Mouse (Mus musculus): ENCODE results near the gene Epb41l4b. TPM values are rescaled to one million over a fixed set of nuclear protein-coding genes. Genes with fewer than 3 reads are reported as not detected.

Gene Epb41l4b
- polyA plus RNA-seq, 1 experiment from 2014 or later = 2.9 TPM

DNA sequence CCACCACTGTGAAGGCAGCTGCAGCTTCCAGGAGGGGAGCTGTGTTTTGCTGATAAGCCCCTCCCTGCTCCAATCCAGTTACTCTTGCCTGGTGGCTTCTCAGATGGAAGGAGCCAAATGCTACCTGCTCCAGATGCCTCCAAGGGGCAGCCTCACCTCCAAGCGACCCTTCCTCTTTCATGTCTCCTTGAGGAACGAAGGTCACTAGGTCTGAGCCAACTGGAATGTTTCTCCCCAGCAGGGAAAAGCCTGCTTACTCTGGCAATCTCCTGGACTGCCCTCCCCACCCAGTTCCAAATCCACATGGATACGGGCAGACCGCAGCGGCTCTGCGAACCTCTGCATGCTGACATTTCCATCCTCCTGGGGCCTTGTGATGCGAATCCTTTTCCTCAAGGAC lies 69.4 kb downstream of the Epb41l4b start:
- ATAC-seq (ENCODE audit: insufficient number of reproducible peaks, low FRiP score, low TSS enrichment, low read depth) (no peak), DNase-seq (ENCODE audit: low spot score) (no peak)
- Histone ChIP-seq H3K9me3 (ENCODE audit: control insufficient read depth, low read length) (no peaks in the 10 kb centered on the region), H3K4me2 (ENCODE audit: low read depth, severe bottlenecking) (no peak overlapping the region), H3K36me3 (ENCODE audit: control insufficient read depth, insufficient read depth, low read length) (no peaks in the 10 kb centered on the region), H3K27ac (replicated peaks; ENCODE audit: low read depth, low read length) (no peak overlapping the region), H3K4me1 (ENCODE audit: control insufficient read depth, insufficient read depth, low read length) (0 out of 2 replicates have a peak, but pooled peaks cover 3% of the 10 kb centered on the region), H3K9ac (ENCODE audit: low read length) (no peak overlapping the region), H3K4me3 (ENCODE audit: low read depth, low read length) (no peak overlapping the region), H3K27me3 (ENCODE audit: control insufficient read depth, insufficient read depth, low read length) (no peaks in the 10 kb centered on the region)
- 68% methylated on average over 7 of the region's 7 CpGs for WGBS

DNA sequence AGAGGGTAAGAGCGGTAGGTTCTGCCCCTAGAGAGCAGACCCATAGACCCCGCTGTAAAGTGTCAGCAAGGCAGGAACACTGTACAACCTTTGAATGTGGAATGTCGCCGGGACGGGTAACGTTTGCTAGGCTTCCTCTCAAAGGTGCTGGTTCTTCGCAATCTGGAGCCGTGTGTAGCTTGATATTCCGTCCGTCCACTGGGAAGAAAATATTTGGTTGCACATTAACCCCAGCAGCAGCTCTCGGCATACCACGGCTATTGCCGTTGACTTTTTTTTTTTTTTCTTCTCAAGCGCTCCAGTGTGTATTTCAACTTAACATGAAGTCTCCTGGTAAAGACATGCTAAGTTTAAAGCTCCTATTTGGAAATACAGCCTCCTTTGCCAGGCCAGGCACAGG lies 70.1 kb downstream of the Epb41l4b start:
- 0 out of 2 replicates have a peak, but pooled peaks cover 3% of the 10 kb centered on the region for H3K4me1 ChIP-seq (ENCODE audit: control insufficient read depth, insufficient read depth, low read length)
- H3K27me3 ChIP-seq (ENCODE audit: control insufficient read depth, insufficient read depth, low read length) = no peaks in the 10 kb centered on the region
- no peaks in the 10 kb centered on the region for H3K9me3 ChIP-seq (ENCODE audit: control insufficient read depth, low read length)
- H3K4me3 ChIP-seq (ENCODE audit: low read depth, low read length) = no peak overlapping the region
- ATAC-seq (ENCODE audit: insufficient number of reproducible peaks, low FRiP score, low TSS enrichment, low read depth) (no peak), DNase-seq (ENCODE audit: low spot score) (no peak)
- no peak overlapping the region for H3K9ac ChIP-seq (ENCODE audit: low read length)
- 90% methylated on average over 14 of the region's 14 CpGs for WGBS
- no peak overlapping the region for H3K27ac ChIP-seq (replicated peaks; ENCODE audit: low read depth, low read length)
- no peak overlapping the region for H3K4me2 ChIP-seq (ENCODE audit: low read depth, severe bottlenecking)
- no peaks in the 10 kb centered on the region for H3K36me3 ChIP-seq (ENCODE audit: control insufficient read depth, insufficient read depth, low read length)

DNA sequence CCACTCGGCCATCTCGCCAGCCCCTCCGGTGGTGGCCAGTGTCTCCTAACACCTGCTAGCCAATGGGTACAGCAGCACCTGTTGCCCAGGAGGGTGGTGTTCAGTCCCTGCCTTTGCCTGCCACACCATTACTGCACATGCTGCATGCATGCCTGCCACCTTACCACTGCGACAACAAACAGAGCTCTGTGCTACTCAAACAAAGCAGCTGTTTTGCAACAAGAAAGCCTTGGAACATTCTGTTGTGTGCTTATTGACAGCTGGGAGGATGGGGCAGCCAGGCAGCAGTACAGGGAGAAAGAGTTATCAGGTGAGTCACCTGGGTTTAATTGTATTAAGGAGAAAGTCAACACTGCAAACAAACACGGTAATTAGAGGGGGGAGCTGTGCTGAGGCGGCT lies 72.6 kb downstream of the Epb41l4b start:
- Histone ChIP-seq H3K36me3 (ENCODE audit: control insufficient read depth, insufficient read depth, low read length) (no peaks in the 10 kb centered on the region), H3K4me2 (ENCODE audit: low read depth, severe bottlenecking) (no peak overlapping the region), H3K27me3 (ENCODE audit: control insufficient read depth, insufficient read depth, low read length) (no peaks in the 10 kb centered on the region), H3K4me3 (ENCODE audit: low read depth, low read length) (no peak overlapping the region), H3K4me1 (ENCODE audit: control insufficient read depth, insufficient read depth, low read length) (0 out of 2 replicates have a peak, but pooled peaks cover 3% of the 10 kb centered on the region), H3K9ac (ENCODE audit: low read length) (no peak overlapping the region), H3K27ac (replicated peaks; ENCODE audit: low read depth, low read length) (no peak overlapping the region), H3K9me3 (ENCODE audit: control insufficient read depth, low read length) (no peaks in the 10 kb centered on the region)
- WGBS = 69% methylated on average over 6 of the region's 6 CpGs
- no peak for ATAC-seq (ENCODE audit: insufficient number of reproducible peaks, low FRiP score, low TSS enrichment, low read depth)
- DNase-seq (ENCODE audit: low spot score) = no peak

- DNase-seq (ENCODE audit: low spot score) (no peak), ATAC-seq (ENCODE audit: insufficient number of reproducible peaks, low FRiP score, low TSS enrichment, low read depth) (no peak)
- no peak overlapping the region for H3K4me2 ChIP-seq (ENCODE audit: low read depth, severe bottlenecking)
- no peaks in the 10 kb centered on the region for H3K36me3 ChIP-seq (ENCODE audit: control insufficient read depth, insufficient read depth, low read length)
- no peaks in the 10 kb centered on the region for H3K27me3 ChIP-seq (ENCODE audit: control insufficient read depth, insufficient read depth, low read length)
- no peak overlapping the region for H3K27ac ChIP-seq (replicated peaks; ENCODE audit: low read depth, low read length)
- H3K9me3 ChIP-seq (ENCODE audit: control insufficient read depth, low read length) = no peaks in the 10 kb centered on the region
- H3K4me1 ChIP-seq (ENCODE audit: control insufficient read depth, insufficient read depth, low read length) = 0 out of 2 replicates have a peak, but pooled peaks cover 3% of the 10 kb centered on the region
- WGBS = 79% methylated on average over 7 of the region's 7 CpGs
- H3K9ac ChIP-seq (ENCODE audit: low read length) = no peak overlapping the region
- H3K4me3 ChIP-seq (ENCODE audit: low read depth, low read length) = no peak overlapping the region
Measured at GRCm38 (mm10) chr4:57068397-57068796, 74.8 kb downstream of the Epb41l4b start.

GRCm38 (mm10) chr4:57067801-57068200 lies 75.4 kb downstream of the Epb41l4b start:
- no peak for ATAC-seq (ENCODE audit: insufficient number of reproducible peaks, low FRiP score, low TSS enrichment, low read depth)
- Histone ChIP-seq H3K27me3 (ENCODE audit: control insufficient read depth, insufficient read depth, low read length) (no peaks in the 10 kb centered on the region), H3K4me2 (ENCODE audit: low read depth, severe bottlenecking) (no peak overlapping the region), H3K27ac (replicated peaks; ENCODE audit: low read depth, low read length) (no peak overlapping the region), H3K9me3 (ENCODE audit: control insufficient read depth, low read length) (no peaks in the 10 kb centered on the region), H3K36me3 (ENCODE audit: control insufficient read depth, insufficient read depth, low read length) (no peaks in the 10 kb centered on the region), H3K4me3 (ENCODE audit: low read depth, low read length) (no peak overlapping the region), H3K9ac (ENCODE audit: low read length) (no peak overlapping the region), H3K4me1 (ENCODE audit: control insufficient read depth, insufficient read depth, low read length) (0 out of 2 replicates have a peak, but pooled peaks cover 3% of the 10 kb centered on the region)
- WGBS = 68% methylated on average over 5 of the region's 5 CpGs
- DNase-seq (ENCODE audit: low spot score) = no peak

- WGBS = 85% methylated on average over 2 of the region's 2 CpGs
- 0 out of 2 replicates have a peak, but pooled peaks cover 3% of the 10 kb centered on the region for H3K4me1 ChIP-seq (ENCODE audit: control insufficient read depth, insufficient read depth, low read length)
- DNase-seq (ENCODE audit: low spot score) = no peak
Measured at GRCm38 (mm10) chr4:57066936-57067335, 76.3 kb downstream of the Epb41l4b start.

GRCm38 (mm10) chr4:57065273-57065672 lies 78.0 kb downstream of the Epb41l4b start:
- H3K36me3 ChIP-seq (ENCODE audit: control insufficient read depth, insufficient read depth, low read length) = no peaks in the 10 kb centered on the region
- no peak overlapping the region for H3K9ac ChIP-seq (ENCODE audit: low read length)
- ATAC-seq (ENCODE audit: insufficient number of reproducible peaks, low FRiP score, low TSS enrichment, low read depth) (peak; percentile 51; the same call in 1 of the 2 replicates), DNase-seq (ENCODE audit: low spot score) (peak; percentile 81)
- H3K27ac ChIP-seq (replicated peaks; ENCODE audit: low read depth, low read length) = no peak overlapping the region
- WGBS = 35% methylated on average over 4 of the region's 4 CpGs
- no peaks in the 10 kb centered on the region for H3K4me1 ChIP-seq (ENCODE audit: control insufficient read depth, insufficient read depth, low read length)
- H3K4me3 ChIP-seq (ENCODE audit: low read depth, low read length) = no peak overlapping the region
- H3K9me3 ChIP-seq (ENCODE audit: control insufficient read depth, low read length) = no peaks in the 10 kb centered on the region
- no peaks in the 10 kb centered on the region for H3K27me3 ChIP-seq (ENCODE audit: control insufficient read depth, insufficient read depth, low read length)
- no peak overlapping the region for H3K4me2 ChIP-seq (ENCODE audit: low read depth, severe bottlenecking)

More at GRCm38 (mm10) chr4:57066936-57067335, 76.3 kb downstream of the Epb41l4b start:
- no peak for ATAC-seq (ENCODE audit: insufficient number of reproducible peaks, low FRiP score, low TSS enrichment, low read depth)
- no peaks in the 10 kb centered on the region for H3K27me3 ChIP-seq (ENCODE audit: control insufficient read depth, insufficient read depth, low read length)
- no peaks in the 10 kb centered on the region for H3K36me3 ChIP-seq (ENCODE audit: control insufficient read depth, insufficient read depth, low read length)
- no peak overlapping the region for H3K4me2 ChIP-seq (ENCODE audit: low read depth, severe bottlenecking)
- no peaks in the 10 kb centered on the region for H3K9me3 ChIP-seq (ENCODE audit: control insufficient read depth, low read length)
- no peak overlapping the region for H3K4me3 ChIP-seq (ENCODE audit: low read depth, low read length)
- no peak overlapping the region for H3K27ac ChIP-seq (replicated peaks; ENCODE audit: low read depth, low read length)
- H3K9ac ChIP-seq (ENCODE audit: low read length) = no peak overlapping the region

GRCm38 (mm10) chr4:57064830-57065229 lies 78.4 kb downstream of the Epb41l4b start:
- Histone ChIP-seq H3K9me3 (ENCODE audit: control insufficient read depth, low read length) (no peaks in the 10 kb centered on the region), H3K9ac (ENCODE audit: low read length) (no peak overlapping the region), H3K4me3 (ENCODE audit: low read depth, low read length) (no peak overlapping the region), H3K27ac (replicated peaks; ENCODE audit: low read depth, low read length) (no peak overlapping the region), H3K4me1 (ENCODE audit: control insufficient read depth, insufficient read depth, low read length) (no peaks in the 10 kb centered on the region), H3K4me2 (ENCODE audit: low read depth, severe bottlenecking) (no peak overlapping the region), H3K27me3 (ENCODE audit: control insufficient read depth, insufficient read depth, low read length) (no peaks in the 10 kb centered on the region), H3K36me3 (ENCODE audit: control insufficient read depth, insufficient read depth, low read length) (no peaks in the 10 kb centered on the region)
- WGBS = 18% methylated on average over 2 of the region's 2 CpGs
- no peak for ATAC-seq (ENCODE audit: insufficient number of reproducible peaks, low FRiP score, low TSS enrichment, low read depth)
- DNase-seq (ENCODE audit: low spot score) = no peak

- no peaks in the 10 kb centered on the region for H3K9me3 ChIP-seq (ENCODE audit: control insufficient read depth, low read length)
- no peaks in the 10 kb centered on the region for H3K27me3 ChIP-seq (ENCODE audit: control insufficient read depth, insufficient read depth, low read length)
- H3K9ac ChIP-seq (ENCODE audit: low read length) = no peak overlapping the region
- H3K4me2 ChIP-seq (ENCODE audit: low read depth, severe bottlenecking) = no peak overlapping the region
- WGBS = 85% methylated on average over 15 of the region's 15 CpGs
- no peaks in the 10 kb centered on the region for H3K36me3 ChIP-seq (ENCODE audit: control insufficient read depth, insufficient read depth, low read length)
- DNase-seq (ENCODE audit: low spot score) = no peak
- no peak overlapping the region for H3K27ac ChIP-seq (replicated peaks; ENCODE audit: low read depth, low read length)
- ATAC-seq (ENCODE audit: insufficient number of reproducible peaks, low FRiP score, low TSS enrichment, low read depth) = no peak
- no peak overlapping the region for H3K4me3 ChIP-seq (ENCODE audit: low read depth, low read length)
- no peaks in the 10 kb centered on the region for H3K4me1 ChIP-seq (ENCODE audit: control insufficient read depth, insufficient read depth, low read length)
Measured at GRCm38 (mm10) chr4:57060319-57060831, 82.9 kb downstream of the Epb41l4b start.

Data from limb, embryonic 11.5 days (tissue).